In the genomic region with DNA sequence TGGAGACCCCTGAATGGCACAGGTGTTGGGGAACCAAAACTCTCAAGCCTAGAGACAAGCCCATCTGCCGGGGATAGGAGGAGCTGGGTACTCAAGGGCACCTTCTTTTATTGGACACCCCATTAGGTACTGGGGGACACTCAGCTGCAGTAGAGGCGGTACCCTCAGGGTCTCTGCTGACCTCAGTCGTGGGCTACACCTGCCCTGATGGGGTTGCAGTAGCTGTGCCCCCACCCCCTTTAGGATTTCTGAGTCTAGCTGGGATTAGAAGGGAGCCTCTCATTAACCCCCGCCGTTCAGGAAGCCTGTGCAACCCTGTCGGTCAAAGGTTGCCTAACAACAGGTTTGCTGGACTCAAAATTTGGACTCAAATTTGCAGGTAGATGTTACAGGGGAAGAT, we compare ENCODE assay signal across 9 mouse cellular contexts. TPM values are rescaled to one million over a fixed set of nuclear protein-coding genes. Genes with fewer than 3 reads are reported as not detected.
DNase-seq lines count a peak whose midpoint lies in the region; ATAC-seq and TF ChIP-seq lines count a peak whose summit lies in the region.
"Had no signal": no experiment of that assay in that cellular context is flagged by ENCODE, and none has a peak within 500 bp of the region (broad histone marks: within the 10 kb centered on the region; RNA-seq: fewer than 3 reads in every experiment).

No protein-coding gene starts in this region.

- peak overlapping the region; percentile 93 for H3K4me2 ChIP-seq in intestine, embryonic 14.5 days (ENCODE audit: low read length)
- no peak overlapping the region for H3K4me2 ChIP-seq in intestine, postnatal 0 days (replicated peaks; ENCODE audit: low read depth)
- peak overlapping the region; percentile 95 for H3K4me2 ChIP-seq in embryonic facial prominence, embryonic 14.5 days (ENCODE audit: low read depth, low read length)
- peak overlapping the region; percentile 93 for H3K4me2 ChIP-seq in hindbrain, embryonic 15.5 days
- peak overlapping the region; percentile 83 for H3K4me2 ChIP-seq in midbrain, embryonic 15.5 days

- no peak for DNase-seq in intestine, embryonic 14.5 days (ENCODE audit: low spot score)
- DNase-seq in embryonic facial prominence, embryonic 14.5 days (ENCODE audit: low spot score), result no peak
- no peak for DNase-seq in right cerebral cortex, postnatal 25 days
- DNase-seq in B cell, adult 2 months, result no peak

- no peak overlapping the region for H3K27ac ChIP-seq in intestine, embryonic 14.5 days (ENCODE audit: low read depth)
- no peak overlapping the region for H3K27ac ChIP-seq in intestine, postnatal 0 days (ENCODE audit: low read depth, low read length)
- H3K27ac ChIP-seq in embryonic facial prominence, embryonic 14.5 days (replicated peaks; ENCODE audit: low read depth, low read length), result no peak overlapping the region
- H3K27ac ChIP-seq in hindbrain, embryonic 15.5 days (replicated peaks), result no peak overlapping the region
- H3K27ac ChIP-seq in midbrain, embryonic 15.5 days, result peak overlapping the region; percentile 17; the same call in 1 of the 2 replicates

- TF ChIP-seq CTCF in intestine, postnatal 0 days (IDR thresholded peaks at IDR 0.05; ENCODE audit: low read depth), result no peak

- no peaks in the 10 kb centered on the region for H3K36me3 ChIP-seq in intestine, embryonic 14.5 days (ENCODE audit: control insufficient read depth, insufficient read depth, low read length)
- no peaks in the 10 kb centered on the region for H3K36me3 ChIP-seq in intestine, postnatal 0 days (ENCODE audit: control insufficient read depth, insufficient read depth)
- no peaks in the 10 kb centered on the region for H3K36me3 ChIP-seq in embryonic facial prominence, embryonic 14.5 days (ENCODE audit: control insufficient read depth, insufficient read depth, low read length)
- no peaks in the 10 kb centered on the region for H3K36me3 ChIP-seq in hindbrain, embryonic 15.5 days
- H3K36me3 ChIP-seq in midbrain, embryonic 15.5 days (replicated peaks), result no peaks in the 10 kb centered on the region

- no peak overlapping the region for H3K4me3 ChIP-seq in intestine, embryonic 14.5 days (ENCODE audit: low read depth, low read length)
- H3K4me3 ChIP-seq in intestine, postnatal 0 days (ENCODE audit: low read depth, low read length), result no peak overlapping the region
- peak overlapping the region; percentile 73 for H3K4me3 ChIP-seq in embryonic facial prominence, embryonic 14.5 days (ENCODE audit: low read depth, low read length)
- peak overlapping the region; percentile 82 for H3K4me3 ChIP-seq in hindbrain, embryonic 15.5 days
- peak overlapping the region; percentile 65 for H3K4me3 ChIP-seq in midbrain, embryonic 15.5 days

- peaks cover 4% of the 10 kb centered on the region; the same call in 1 of the 2 replicates for H3K27me3 ChIP-seq in intestine, embryonic 14.5 days (replicated peaks; ENCODE audit: control insufficient read depth, insufficient read depth, low read length)
- H3K27me3 ChIP-seq in intestine, postnatal 0 days (replicated peaks; ENCODE audit: control insufficient read depth, insufficient read depth, low read length), result peaks cover 47% of the 10 kb centered on the region
- no peaks in the 10 kb centered on the region for H3K27me3 ChIP-seq in embryonic facial prominence, embryonic 14.5 days (replicated peaks; ENCODE audit: control insufficient read depth, insufficient read depth, low read length)
- H3K27me3 ChIP-seq in hindbrain, embryonic 15.5 days, result no peaks in the 10 kb centered on the region
- no peaks in the 10 kb centered on the region for H3K27me3 ChIP-seq in midbrain, embryonic 15.5 days (replicated peaks)

- H3K9ac ChIP-seq in intestine, embryonic 14.5 days (ENCODE audit: low read length), result no peak overlapping the region
- H3K9ac ChIP-seq in intestine, postnatal 0 days (ENCODE audit: low read depth, low read length), result no peak overlapping the region
- 0 out of 2 replicates have a peak overlapping the region, but pooled peaks have one; percentile 2 for H3K9ac ChIP-seq in embryonic facial prominence, embryonic 14.5 days (ENCODE audit: low read depth, low read length)
- H3K9ac ChIP-seq in hindbrain, embryonic 15.5 days, result no peak overlapping the region; the same call in 1 of the 2 replicates
- peak overlapping the region; percentile 36 for H3K9ac ChIP-seq in midbrain, embryonic 15.5 days

- no peak for ATAC-seq in intestine, embryonic 14.5 days (replicated peaks; ENCODE audit: low FRiP score, low TSS enrichment, low read depth)
- no peak for ATAC-seq in intestine, postnatal 0 days
- no peak for ATAC-seq in embryonic facial prominence, embryonic 14.5 days (ENCODE audit: low read depth)
- ATAC-seq in hindbrain, embryonic 15.5 days (ENCODE audit: low FRiP score, low read depth), result no peak
- ATAC-seq in midbrain, embryonic 15.5 days (replicated peaks), result no peak
- no peak for ATAC-seq in granulocyte monocyte progenitor cell, adult 5-6 weeks (replicated peaks; ENCODE audit: poor library complexity, severe bottlenecking)
- ATAC-seq: CD4-positive, CD25-positive, alpha-beta regulatory T cell, adult 4 months had no signal

- H3K9me3 ChIP-seq in intestine, embryonic 14.5 days (ENCODE audit: control insufficient read depth, low read length), result no peaks in the 10 kb centered on the region
- no peaks in the 10 kb centered on the region for H3K9me3 ChIP-seq in intestine, postnatal 0 days (ENCODE audit: control insufficient read depth)
- no peaks in the 10 kb centered on the region for H3K9me3 ChIP-seq in embryonic facial prominence, embryonic 14.5 days (ENCODE audit: control insufficient read depth, low read length)
- H3K9me3 ChIP-seq in hindbrain, embryonic 15.5 days, result no peaks in the 10 kb centered on the region
- H3K9me3 ChIP-seq in midbrain, embryonic 15.5 days, result no peaks in the 10 kb centered on the region

- WGBS in intestine, embryonic 14.5 days, result 16% methylated on average over 6 of the region's 6 CpGs
- WGBS in intestine, postnatal 0 days, result 20% methylated on average over 6 of the region's 6 CpGs
- 15% methylated on average over 6 of the region's 6 CpGs for WGBS in embryonic facial prominence, embryonic 14.5 days
- 11% methylated on average over 6 of the region's 6 CpGs for WGBS in hindbrain, embryonic 15.5 days
- WGBS in midbrain, embryonic 15.5 days, result 16% methylated on average over 6 of the region's 6 CpGs

- H3K4me1 ChIP-seq in intestine, embryonic 14.5 days (replicated peaks; ENCODE audit: control insufficient read depth, insufficient read depth, low read length), result peaks cover 26% of the 10 kb centered on the region
- H3K4me1 ChIP-seq in intestine, postnatal 0 days (replicated peaks; ENCODE audit: control insufficient read depth, insufficient read depth, low read length), result no peaks in the 10 kb centered on the region; the same call in 1 of the 2 replicates
- peaks cover 45% of the 10 kb centered on the region for H3K4me1 ChIP-seq in embryonic facial prominence, embryonic 14.5 days (ENCODE audit: control insufficient read depth, insufficient read depth, low read length)
- H3K4me1 ChIP-seq in hindbrain, embryonic 15.5 days (replicated peaks), result peaks cover 66% of the 10 kb centered on the region
- H3K4me1 ChIP-seq in midbrain, embryonic 15.5 days, result peaks cover 67% of the 10 kb centered on the region

RNA-seq across cellular contexts. Expression of gene Scube3, which starts 2.3 kb away (rescaled TPM):
- 3.5 TPM in 2 replicates for polyA plus RNA-seq in intestine, embryonic 14.5 days (2014; fragmentation: Nextera tagmentation; extraction: Ambion mirVana)
- 0.57 and 0.60 TPM in 2 replicates for polyA plus RNA-seq in intestine, postnatal 0 days (2015; fragmentation: Nextera tagmentation; extraction: Ambion mirVana)
- polyA plus RNA-seq in embryonic facial prominence, embryonic 14.5 days (2014; fragmentation: Nextera tagmentation; extraction: Ambion mirVana), result 8.1 and 8.8 TPM in 2 replicates
- polyA plus RNA-seq in hindbrain, embryonic 15.5 days (2015; fragmentation: Nextera tagmentation; extraction: Ambion mirVana), result 3.7 and 4.4 TPM in 2 replicates
- 6.0 and 6.4 TPM in 2 replicates for polyA plus RNA-seq in midbrain, embryonic 15.5 days (2015; fragmentation: Nextera tagmentation; extraction: Ambion mirVana)
- not detected in 2 replicates for total RNA-seq in granulocyte monocyte progenitor cell, adult 5-6 weeks (2014; fragmentation: Nextera tagmentation)
- total RNA-seq in granulocyte monocyte progenitor cell, adult 5-6 weeks (2017), result not detected in 2 replicates
- polyA plus RNA-seq: CD4-positive, CD25-positive, alpha-beta regulatory T cell, adult 4 months had no signal

RNA-seq across cellular contexts. Expression of gene Zfp523, which starts 32.7 kb away (rescaled TPM):
- polyA plus RNA-seq in intestine, embryonic 14.5 days (2014; fragmentation: Nextera tagmentation; extraction: Ambion mirVana), result 31.8 and 32.4 TPM in 2 replicates
- polyA plus RNA-seq in intestine, postnatal 0 days (2015; fragmentation: Nextera tagmentation; extraction: Ambion mirVana), result 10.6 and 11.6 TPM in 2 replicates
- 30.6 and 35.7 TPM in 2 replicates for polyA plus RNA-seq in embryonic facial prominence, embryonic 14.5 days (2014; fragmentation: Nextera tagmentation; extraction: Ambion mirVana)
- 48.1 and 53.1 TPM in 2 replicates for polyA plus RNA-seq in hindbrain, embryonic 15.5 days (2015; fragmentation: Nextera tagmentation; extraction: Ambion mirVana)
- polyA plus RNA-seq in midbrain, embryonic 15.5 days (2015; fragmentation: Nextera tagmentation; extraction: Ambion mirVana), result 53.4 and 55.0 TPM in 2 replicates
- 14.5 and 20.9 TPM in 2 replicates for total RNA-seq in granulocyte monocyte progenitor cell, adult 5-6 weeks (2014; fragmentation: Nextera tagmentation)
- 19.5 and 29.1 TPM in 2 replicates for total RNA-seq in granulocyte monocyte progenitor cell, adult 5-6 weeks (2017)

Comparison
In these comparisons a context has a peak if more than half of its experiments do, and no peak if none do; other contexts are left out.
1. H3K4me3 ChIP-seq: peak in embryonic facial prominence, embryonic 14.5 days (single experiment), hindbrain, embryonic 15.5 days (single experiment) and midbrain, embryonic 15.5 days (single experiment); none in intestine, embryonic 14.5 days (single experiment) and intestine, postnatal 0 days (single experiment).
2. H3K9ac ChIP-seq: peak in embryonic facial prominence, embryonic 14.5 days (single experiment) and midbrain, embryonic 15.5 days (single experiment); none in intestine, embryonic 14.5 days (single experiment), intestine, postnatal 0 days (single experiment) and hindbrain, embryonic 15.5 days (single experiment).